In genomic region chr15:3349306-3350064, GRCm38 (mm10) we compare ENCODE assay signal across 30 mouse cellular contexts. TPM values are rescaled to one million over a fixed set of nuclear protein-coding genes. Genes with fewer than 3 reads are reported as not detected.
"Had no signal": no experiment of that assay in that cellular context is flagged by ENCODE, and none has a peak within 500 bp of the region (broad histone marks: within the 10 kb centered on the region; RNA-seq: fewer than 3 reads in every experiment).

No protein-coding gene starts in this region.

- H3K27ac ChIP-seq: gastrocnemius, adult 2 months; heart, adult 2 months; heart, embryonic 13.5 days; heart, embryonic 15.5 days; hindbrain, embryonic 10.5 days; hindbrain, embryonic 13.5 days; hindbrain, embryonic 15.5 days; intestine, embryonic 15.5 days; layer of hippocampus, adult 2 months; left cerebral cortex, adult 2 months; limb, embryonic 10.5 days; limb, embryonic 12.5 days had no signal

- ATAC-seq: inflammation-experienced regulatory T-cells, adult 6 months; intestine, embryonic 15.5 days; intestine, postnatal 0 days had no signal

- H3K9me3 ChIP-seq: heart, embryonic 13.5 days; heart, embryonic 15.5 days; hindbrain, embryonic 10.5 days; hindbrain, embryonic 13.5 days; hindbrain, embryonic 15.5 days; intestine, embryonic 15.5 days; limb, embryonic 10.5 days; limb, embryonic 12.5 days had no signal

- H3K4me1 ChIP-seq: hindbrain, embryonic 13.5 days; hindbrain, embryonic 15.5 days; intestine, embryonic 15.5 days; limb, embryonic 10.5 days; limb, embryonic 12.5 days had no signal

- H3K27me3 ChIP-seq: heart, embryonic 13.5 days; heart, embryonic 15.5 days; hindbrain, embryonic 13.5 days; hindbrain, embryonic 15.5 days; intestine, embryonic 15.5 days had no signal

- H3K9ac ChIP-seq: heart, embryonic 13.5 days; heart, embryonic 15.5 days; hindbrain, embryonic 13.5 days; hindbrain, embryonic 15.5 days; intestine, embryonic 15.5 days; limb, embryonic 12.5 days had no signal

- H3K36me3 ChIP-seq: heart, embryonic 15.5 days; hindbrain, embryonic 10.5 days; hindbrain, embryonic 13.5 days; hindbrain, embryonic 15.5 days; limb, embryonic 10.5 days; limb, embryonic 12.5 days had no signal

- H3K4me3 ChIP-seq: gastrocnemius, adult 2 months; heart, adult 2 months; heart, embryonic 13.5 days; heart, embryonic 15.5 days; hindbrain, embryonic 10.5 days; hindbrain, embryonic 13.5 days; hindbrain, embryonic 15.5 days; intestine, embryonic 15.5 days; layer of hippocampus, adult 2 months; left cerebral cortex, adult 2 months; limb, embryonic 10.5 days; limb, embryonic 12.5 days had no signal

- DNase-seq: gastrocnemius, adult 2 months; gastrocnemius, postnatal 10 days; gastrocnemius, postnatal 25 days; heart, adult 2 months; heart, postnatal 4 days; kidney, adult 18-20 months; kidney, adult 8-10 months; kidney, postnatal 10 days; kidney, postnatal 25 days; kidney, postnatal 4 days; liver had no signal

- H3K4me2 ChIP-seq: heart, embryonic 11.5 days; heart, embryonic 13.5 days; heart, embryonic 15.5 days; hindbrain, embryonic 13.5 days; hindbrain, embryonic 15.5 days; intestine, embryonic 15.5 days; limb, embryonic 12.5 days had no signal

RNA-seq across cellular contexts. Expression of gene Ccdc152, which starts 46.2 kb away (rescaled TPM):
- total RNA-seq: gastrocnemius, adult 2 months; gastrocnemius, postnatal 10 days; gastrocnemius, postnatal 25 days; gastrocnemius, postnatal 4 days; granulocyte monocyte progenitor cell, adult 5-6 weeks; heart, adult 2 months; layer of hippocampus, adult 2 months; layer of hippocampus, postnatal 10 days; layer of hippocampus, postnatal 25 days; left cerebral cortex, adult 2 months; left cerebral cortex, postnatal 14 days; left cerebral cortex, postnatal 36 days had no signal
- polyA plus RNA-seq: hindbrain, embryonic 10.5 days; hindbrain, embryonic 15.5 days; limb, embryonic 10.5 days had no signal
